Mouse (Mus musculus): ENCODE measurements around the gene Pck2.

GRCm38 (mm10) chr14:55495509-55496240, 44.4 kb upstream of the Pck2 start:
- TF ChIP-seq CTCF (IDR thresholded peaks at IDR 0.05; ENCODE audit: control insufficient read depth, insufficient read depth, low read length) (no peak), POLR2A (IDR thresholded peaks at IDR 0.05; ENCODE audit: borderline replicate concordance, control insufficient read depth, low read depth, low read length) (no peak)
